Mouse (Mus musculus) hindbrain, embryonic 11.5 days (tissue): Measurements from ENCODE around the gene Zfp790. TPM values are rescaled to one million over a fixed set of nuclear protein-coding genes. Genes with fewer than 3 reads are reported as not detected.
A peak's percentile ranks its signal among the peaks of the same experiment; 100 is the strongest.

ENCODE experiments used
- ATAC-seq: fragments of 200-750 bp; cut with Nextera tagmentation; 2 replicates; pipeline ENCODE4 v1.8.0; 2017; ENCODE audit warnings: mild to moderate bottlenecking, moderate TSS enrichment, moderate library complexity; ENCODE audit not compliant: low FRiP score
- DNase-seq: peaks from one replicate; pipeline ENCODE4 v3.0.0-alpha.2; 2015; ENCODE audit warnings: low spot score
- H3K27ac ChIP-seq: fragments of 300-500 bp; sonication (generic); 2 replicates; pipeline ENCODE4 v1.5.1; 2014; ENCODE audit warnings: mild to moderate bottlenecking, low read depth, low read length
- H3K27me3 ChIP-seq: fragments of 300-500 bp; sonication (generic); 2 replicates; pipeline ENCODE4 v1.6.1; 2014; ENCODE audit warnings: mild to moderate bottlenecking, low read length, moderate library complexity, mixed read lengths; ENCODE audit not compliant: control insufficient read depth, insufficient read depth
- H3K36me3 ChIP-seq: fragments of 300-500 bp; sonication (generic); 2 replicates; pipeline ENCODE4 v1.6.1; 2014; ENCODE audit warnings: mild to moderate bottlenecking, low read length, moderate library complexity, mixed read lengths; ENCODE audit not compliant: control insufficient read depth, insufficient read depth
- H3K4me1 ChIP-seq: fragments of 300-500 bp; sonication (generic); replicated peaks from 2 replicates; pipeline ENCODE4 v1.6.1; 2014; ENCODE audit warnings: low read length, mixed read lengths; ENCODE audit not compliant: control insufficient read depth, insufficient read depth
- H3K4me2 ChIP-seq: fragments of 300-500 bp; sonication (generic); replicated peaks from 2 replicates; pipeline ENCODE4 v1.6.1; 2014; ENCODE audit warnings: mild to moderate bottlenecking, low read depth, low read length
- H3K4me3 ChIP-seq: fragments of 300-500 bp; sonication (generic); 2 replicates; pipeline ENCODE4 v1.5.1; 2014; ENCODE audit warnings: low read depth, low read length
- H3K9ac ChIP-seq: fragments of 300-500 bp; sonication (generic); 2 replicates; pipeline ENCODE4 v1.6.1; 2014; ENCODE audit warnings: low read depth, low read length
- H3K9me3 ChIP-seq: fragments of 300-500 bp; sonication (generic); 2 replicates; pipeline ENCODE4 v1.6.1; 2016; ENCODE audit warnings: low read length; ENCODE audit not compliant: control insufficient read depth
- WGBS: fragments of 180-500 bp; shearing (Covaris S2); extraction: QIAGEN DNeasy Blood & Tissue Kit; methylation state at CpG from one replicate; pipeline ENCODE4 v1.1.7; 2014; 5-methylcytosine and 5-hydroxymethylcytosine counted together
- polyA plus RNA-seq: library from polyadenylated mRNA; unstranded; fragments of >200 nt; fragmentation: Nextera tagmentation; extraction: Ambion mirVana; gene quantifications from 2 replicates; pipeline ENCODE4 v1.2.1, GENCODE M21; 2014

Gene Zfp790
- polyA plus RNA-seq, 1 experiment from 2014 or later, result 19.7 TPM

DNA sequence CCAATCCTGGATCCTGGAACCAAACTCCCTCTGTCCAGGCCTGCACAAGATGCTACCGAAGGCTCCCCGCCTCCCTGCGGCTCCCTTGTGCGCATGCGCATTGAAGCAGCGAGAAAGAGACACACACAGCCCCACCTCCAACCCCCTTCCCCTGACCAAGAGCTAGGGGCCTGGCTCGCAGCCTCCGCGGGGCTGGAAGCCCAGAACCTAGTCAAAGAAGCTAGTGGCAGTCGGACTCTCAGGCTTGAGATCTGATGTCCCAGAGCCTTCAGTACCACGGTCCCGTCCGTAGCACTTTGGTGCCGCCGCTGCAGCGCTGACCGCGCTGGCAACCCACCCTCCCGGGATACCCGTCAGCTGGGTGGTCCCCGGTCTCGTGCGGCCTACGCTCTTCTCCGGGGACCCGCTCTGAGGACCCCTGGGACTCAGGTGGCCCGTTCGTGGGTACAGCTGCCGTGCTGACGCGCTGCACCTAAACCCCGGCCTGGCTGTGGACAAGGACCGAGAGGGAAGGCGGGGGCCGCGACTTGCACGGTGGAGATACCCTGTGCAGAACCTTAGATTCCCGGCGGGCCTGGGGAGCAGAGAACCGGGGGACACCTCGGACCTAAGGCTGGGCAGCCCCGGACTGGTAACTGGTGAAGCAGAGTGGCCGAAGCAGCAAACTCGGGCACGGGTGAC, 31.9 kb upstream of the Zfp790 start, which contains the start of gene Zfp30:
Gene Zfp30 (plus strand): TSS at position 128 of the 681 bp plus-strand sequence.
- Histone ChIP-seq H3K9ac (peak within 1 kb of the TSS; percentile 92), H3K9me3 (no peaks in the 10 kb centered on the region), H3K4me2 (peak within 1 kb of the TSS; percentile 78), H3K4me1 (no peaks in the 10 kb centered on the region), H3K27me3 (no peaks in the 10 kb centered on the region), H3K36me3 (no peaks in the 10 kb centered on the region), H3K27ac (peak within 1 kb of the TSS; percentile 89), H3K4me3 (peak within 1 kb of the TSS; percentile 78)
- peak; percentile 95 for DNase-seq
- ATAC-seq, result peak; percentile 98
- 1% methylated on average over 43 of the region's 45 CpGs for WGBS

DNA sequence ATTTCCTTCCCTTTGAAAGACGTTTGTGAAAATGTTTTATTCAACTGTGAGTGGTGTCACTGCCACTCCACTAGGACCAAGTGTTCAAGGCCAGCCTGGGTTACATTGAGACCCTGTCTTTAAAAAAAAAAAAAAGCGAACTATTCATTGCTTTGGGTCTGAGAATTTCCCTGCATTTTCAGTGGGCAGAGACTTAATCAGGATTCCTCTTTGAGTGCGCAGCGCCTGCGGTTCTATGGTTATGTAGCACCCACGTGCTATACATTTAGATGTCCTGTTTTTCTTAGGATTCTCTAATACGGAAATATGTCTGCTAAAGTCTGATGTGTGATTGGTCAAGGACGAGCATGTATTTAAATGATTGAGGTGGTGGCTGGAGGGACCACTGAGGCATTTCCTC, 30.9 kb upstream of the Zfp790 start:
- 0 out of 2 replicates have a peak, but pooled peaks cover 4% of the 10 kb centered on the region for H3K36me3 ChIP-seq
- no peak overlapping the region for H3K27ac ChIP-seq
- H3K4me3 ChIP-seq, result peak overlapping the region; percentile 78
- no peaks in the 10 kb centered on the region for H3K27me3 ChIP-seq
- ATAC-seq, result no peak
- no peak overlapping the region; the same call in 1 of the 2 replicates for H3K9ac ChIP-seq
- WGBS, result 72% methylated on average over 8 of the region's 8 CpGs
- DNase-seq, result peak; percentile 6
- no peaks in the 10 kb centered on the region for H3K4me1 ChIP-seq
- peak overlapping the region; percentile 78 for H3K4me2 ChIP-seq
- H3K9me3 ChIP-seq, result no peaks in the 10 kb centered on the region

DNA sequence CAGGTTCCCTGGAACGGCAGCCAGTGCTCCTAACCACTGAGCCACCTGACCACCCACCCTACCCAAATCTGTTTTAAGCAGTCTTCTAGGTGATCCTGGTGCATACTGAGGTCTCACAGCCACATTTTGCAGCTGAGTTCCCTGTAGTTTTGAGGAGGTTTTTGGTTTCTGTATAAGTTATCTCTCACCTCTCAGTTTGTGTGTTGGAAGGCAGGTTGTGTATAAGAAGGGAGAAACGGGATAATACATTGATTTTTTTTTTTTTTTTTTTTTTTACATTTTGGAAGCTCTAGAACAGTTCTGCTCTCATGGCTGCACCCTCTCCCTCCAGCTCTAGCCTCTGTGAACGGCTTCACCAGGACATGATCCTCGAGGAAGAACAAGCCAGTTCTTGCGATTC, 30.0 kb upstream of the Zfp790 start:
- 88% methylated on average over 5 of the region's 5 CpGs for WGBS
- Histone ChIP-seq H3K9ac (peak overlapping the region; percentile 29; the same call in 1 of the 2 replicates), H3K27me3 (no peaks in the 10 kb centered on the region), H3K9me3 (no peaks in the 10 kb centered on the region), H3K4me1 (no peaks in the 10 kb centered on the region), H3K36me3 (0 out of 2 replicates have a peak, but pooled peaks cover 5% of the 10 kb centered on the region), H3K4me2 (peak overlapping the region; percentile 78), H3K4me3 (peak overlapping the region; percentile 78; the same call in 1 of the 2 replicates), H3K27ac (no peak overlapping the region)
- no peak for ATAC-seq
- no peak for DNase-seq

DNA sequence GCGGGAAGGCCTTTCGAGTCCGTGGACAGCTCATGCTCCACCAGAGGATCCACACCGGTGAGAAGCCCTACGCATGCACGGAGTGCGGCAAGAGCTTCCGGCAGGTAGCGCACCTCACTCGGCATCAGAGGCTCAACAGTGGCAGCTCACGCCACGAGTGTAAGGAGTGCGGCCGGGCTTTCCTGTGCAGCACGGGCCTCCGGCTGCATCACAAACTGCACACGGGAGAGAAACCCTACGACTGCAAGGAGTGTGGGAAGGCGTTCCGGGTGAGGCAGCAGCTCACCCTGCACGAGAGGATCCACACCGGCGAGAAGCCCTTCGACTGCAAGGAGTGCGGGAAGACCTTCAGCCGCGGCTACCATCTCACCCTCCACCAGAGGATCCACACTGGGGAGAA, 23.0 kb upstream of the Zfp790 start:
- H3K27me3 ChIP-seq, result peaks cover 4% of the 10 kb centered on the region
- no peak overlapping the region for H3K27ac ChIP-seq
- no peak overlapping the region for H3K4me2 ChIP-seq
- peaks cover 12% of the 10 kb centered on the region for H3K36me3 ChIP-seq
- no peaks in the 10 kb centered on the region for H3K4me1 ChIP-seq
- ATAC-seq, result no peak
- DNase-seq, result no peak
- no peak overlapping the region for H3K4me3 ChIP-seq
- 31% methylated on average over 27 of the region's 27 CpGs for WGBS
- no peak overlapping the region for H3K9ac ChIP-seq
- H3K9me3 ChIP-seq, result no peaks in the 10 kb centered on the region

DNA sequence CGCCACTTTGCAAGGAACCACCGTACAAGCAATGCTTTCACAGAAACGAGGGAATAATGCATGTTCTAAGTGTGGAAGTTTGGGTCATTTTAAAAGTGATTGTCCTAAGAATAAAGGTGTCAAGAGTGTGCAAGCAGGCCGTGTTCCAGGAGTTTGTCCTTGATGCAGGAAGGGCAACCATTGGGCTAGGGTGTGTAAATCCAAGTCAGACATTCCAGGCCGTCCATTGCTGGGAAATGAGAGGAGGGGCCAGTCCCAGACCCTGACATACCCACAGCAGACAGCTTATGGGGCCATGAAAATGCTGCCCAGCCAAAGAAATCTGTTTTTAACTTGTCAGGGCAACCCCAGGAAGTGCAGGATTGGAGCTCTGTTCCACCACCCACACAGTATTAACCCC, 8.9 kb upstream of the Zfp790 start:
- 88% methylated on average over 5 of the region's 5 CpGs for WGBS
- Histone ChIP-seq H3K9ac (no peak overlapping the region), H3K27ac (no peak overlapping the region), H3K4me3 (no peak overlapping the region), H3K36me3 (no peaks in the 10 kb centered on the region), H3K27me3 (no peaks in the 10 kb centered on the region), H3K4me2 (no peak overlapping the region), H3K9me3 (no peaks in the 10 kb centered on the region), H3K4me1 (no peaks in the 10 kb centered on the region)
- ATAC-seq, result no peak
- DNase-seq, result no peak

DNA sequence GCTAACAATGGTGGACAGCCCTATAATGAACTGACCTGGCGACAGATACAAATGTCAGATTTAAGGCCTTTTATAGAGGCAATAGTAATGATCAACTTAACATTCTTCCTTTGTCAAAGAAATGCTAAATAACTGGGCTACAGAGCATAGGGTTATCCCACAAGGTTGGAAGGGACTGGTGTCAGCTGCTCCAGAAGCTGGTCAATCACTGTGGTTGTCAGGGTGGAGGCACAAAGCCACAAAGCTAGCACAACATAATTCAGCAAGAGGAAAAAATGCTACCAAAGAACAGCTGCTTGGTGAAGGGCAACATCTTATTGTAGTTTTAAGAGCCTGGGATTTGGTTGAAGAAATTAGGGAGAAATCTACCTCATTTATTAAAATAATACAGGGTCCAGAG, 3.7 kb upstream of the Zfp790 start:
- no peak overlapping the region for H3K9ac ChIP-seq
- no peak overlapping the region for H3K27ac ChIP-seq
- no peak for DNase-seq
- no peaks in the 10 kb centered on the region for H3K27me3 ChIP-seq
- H3K4me3 ChIP-seq, result no peak overlapping the region
- 91% methylated on average over 1 of the region's 1 CpGs for WGBS
- ATAC-seq, result no peak
- H3K36me3 ChIP-seq, result no peaks in the 10 kb centered on the region
- H3K4me2 ChIP-seq, result no peak overlapping the region
- no peaks in the 10 kb centered on the region; the same call in 1 of the 2 replicates for H3K4me1 ChIP-seq
- no peaks in the 10 kb centered on the region for H3K9me3 ChIP-seq

DNA sequence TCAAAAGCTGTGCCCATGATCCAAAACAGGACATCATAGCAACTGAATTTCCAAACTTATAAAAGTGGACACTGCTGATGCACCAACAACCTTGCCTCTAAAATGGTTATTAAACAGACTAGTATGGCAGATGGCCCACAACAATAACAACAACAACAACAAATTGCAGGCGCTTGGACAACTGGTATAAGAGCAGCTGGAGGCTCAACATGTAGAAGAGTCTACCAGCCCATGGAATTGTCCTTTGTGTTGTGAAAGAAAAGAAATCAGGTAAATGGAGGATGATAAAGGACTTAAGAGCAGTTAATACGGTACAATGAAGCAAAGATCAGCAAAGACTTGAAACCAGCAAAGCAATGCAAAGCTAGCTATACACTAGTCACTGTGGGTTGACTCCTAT, 1.5 kb upstream of the Zfp790 start:
- no peaks in the 10 kb centered on the region; the same call in none of the 2 replicates for H3K4me1 ChIP-seq
- WGBS, result 91% methylated on average over 2 of the region's 2 CpGs
- H3K9ac ChIP-seq, result no peak overlapping the region
- H3K36me3 ChIP-seq, result no peaks in the 10 kb centered on the region
- H3K27me3 ChIP-seq, result no peaks in the 10 kb centered on the region
- no peak for ATAC-seq
- no peak overlapping the region for H3K4me3 ChIP-seq
- no peak overlapping the region for H3K27ac ChIP-seq
- no peak overlapping the region; the same call in 1 of the 2 replicates for H3K4me2 ChIP-seq
- H3K9me3 ChIP-seq, result no peaks in the 10 kb centered on the region
- no peak for DNase-seq

DNA sequence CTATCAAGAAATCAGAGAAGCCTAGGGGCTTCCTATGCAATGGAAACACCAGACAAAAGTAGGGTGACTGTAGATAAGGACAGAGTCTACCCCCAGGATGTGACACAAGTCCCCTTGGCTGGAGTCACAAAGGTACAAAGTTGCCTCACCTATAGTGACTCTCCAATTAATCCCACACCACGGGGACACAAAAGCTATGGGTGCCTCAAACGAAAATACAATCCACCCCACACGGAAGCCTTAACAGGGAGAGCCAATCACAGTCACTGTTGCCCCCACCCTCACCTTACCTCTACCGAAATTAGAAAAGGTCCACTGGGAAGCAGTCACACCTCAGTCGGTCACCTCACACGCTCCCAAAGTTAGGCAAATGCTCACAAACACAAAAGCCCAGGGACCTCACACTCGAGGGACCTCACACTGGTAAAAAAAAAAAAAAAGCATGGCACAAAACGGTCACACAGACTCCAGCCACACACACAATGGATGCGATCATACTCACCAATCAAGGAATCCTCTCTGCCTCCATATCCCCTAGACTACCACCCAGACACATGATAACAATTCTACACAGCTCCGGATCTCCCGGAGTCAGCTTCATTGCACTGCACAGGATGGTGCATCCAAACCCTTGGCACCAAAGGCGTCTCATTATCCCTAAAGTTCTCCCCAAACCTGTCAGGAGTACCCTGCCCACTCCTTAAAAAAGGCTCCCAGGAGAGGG, 691 bp upstream of the Zfp790 start:
- Histone ChIP-seq H3K4me2 (peak overlapping the region; percentile 71), H3K9me3 (no peaks in the 10 kb centered on the region), H3K27me3 (no peaks in the 10 kb centered on the region), H3K27ac (peak overlapping the region; percentile 32; the same call in 1 of the 2 replicates), H3K4me3 (peak overlapping the region; percentile 68), H3K4me1 (no peaks in the 10 kb centered on the region; the same call in none of the 2 replicates), H3K9ac (peak overlapping the region; percentile 83), H3K36me3 (no peaks in the 10 kb centered on the region)
- WGBS, result 6% methylated on average over 12 of the region's 12 CpGs
- DNase-seq, result peak; percentile 11
- peak; percentile 57 for ATAC-seq
